Mouse (Mus musculus): Measurements from ENCODE around the gene Kansl3.

Kansl3 gene

DNA sequence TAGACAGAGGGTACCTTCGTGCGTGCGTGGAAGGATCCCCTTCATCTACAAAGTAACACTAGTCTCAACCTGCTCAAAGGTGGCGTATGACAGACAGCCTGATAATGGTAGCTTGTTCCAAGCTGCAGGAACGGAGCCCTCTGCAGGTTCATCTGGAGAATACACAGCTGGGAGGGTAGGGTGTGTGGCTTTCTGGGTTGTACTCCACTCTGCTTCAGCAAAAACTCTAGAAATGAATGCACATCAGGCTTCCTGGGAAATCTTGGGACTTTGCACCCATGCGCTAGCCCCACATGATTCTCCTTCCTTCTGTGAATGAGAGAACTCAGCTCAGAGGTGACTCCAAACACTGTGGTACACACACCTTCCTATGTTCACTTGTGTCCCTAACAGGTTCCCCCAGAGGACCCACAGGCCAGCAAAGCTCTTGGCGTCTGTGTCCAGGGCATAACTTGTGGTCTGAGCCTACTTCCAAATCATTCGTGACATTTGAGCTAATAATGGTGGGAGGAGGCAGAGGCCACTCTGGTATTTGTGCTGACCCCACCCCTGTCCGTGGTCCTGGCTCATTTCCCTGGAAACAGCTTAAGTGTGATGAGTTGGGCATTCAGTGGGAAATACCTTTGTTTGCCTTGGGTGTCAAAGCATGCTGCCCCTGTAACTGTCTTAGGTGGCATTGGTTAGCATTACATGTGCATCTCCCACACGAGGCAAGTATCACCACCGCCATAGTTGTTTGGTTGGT, 47.0 kb downstream of the Kansl3 start:
- in situ Hi-C loops (cut with MboI, MseI) = no loop called here

DNA sequence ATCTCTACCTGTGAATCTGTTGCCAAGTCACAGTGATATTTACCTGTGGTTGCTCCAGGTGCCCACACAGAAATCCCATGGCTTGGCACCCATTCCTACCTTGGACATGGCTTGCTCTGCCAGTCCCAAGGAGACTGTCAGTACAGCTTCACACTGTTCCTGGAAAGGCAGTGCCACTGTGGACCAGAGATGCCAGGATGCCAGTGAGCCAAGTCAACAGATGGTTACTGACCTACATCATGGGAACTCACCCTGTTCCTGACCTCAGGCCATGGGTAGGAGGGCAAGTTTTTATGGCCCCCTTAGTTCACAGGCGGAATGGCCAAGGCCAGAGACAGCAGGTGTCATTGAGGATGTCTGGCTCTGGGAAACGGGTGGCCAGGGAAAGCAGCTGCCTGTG, 47.8 kb downstream of the Kansl3 start:
- in situ Hi-C loops (cut with MboI, MseI) = no loop called here

DNA sequence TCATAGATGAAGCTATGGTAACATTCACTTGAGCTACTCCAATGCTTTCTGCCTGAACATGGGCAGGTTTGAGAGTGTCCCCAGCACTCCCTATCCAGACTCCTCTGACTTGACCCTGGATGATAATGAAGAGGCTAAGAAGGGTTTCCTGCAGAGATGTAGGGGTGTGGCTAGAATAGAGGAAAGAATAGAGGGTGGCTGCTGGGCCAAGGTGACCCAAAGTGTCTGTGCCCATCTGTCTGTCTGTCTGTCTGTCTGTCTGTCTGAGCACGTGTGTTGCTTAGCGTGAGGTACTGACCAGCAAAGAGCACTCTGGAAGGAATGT, 53.2 kb downstream of the Kansl3 start:
- in situ Hi-C loops (cut with MboI, MseI) = no loop called here

GRCm38 (mm10) chr1:36314959-36315775, 53.8 kb downstream of the Kansl3 start:
- in situ Hi-C loops (cut with MboI, MseI) = no loop called here

DNA sequence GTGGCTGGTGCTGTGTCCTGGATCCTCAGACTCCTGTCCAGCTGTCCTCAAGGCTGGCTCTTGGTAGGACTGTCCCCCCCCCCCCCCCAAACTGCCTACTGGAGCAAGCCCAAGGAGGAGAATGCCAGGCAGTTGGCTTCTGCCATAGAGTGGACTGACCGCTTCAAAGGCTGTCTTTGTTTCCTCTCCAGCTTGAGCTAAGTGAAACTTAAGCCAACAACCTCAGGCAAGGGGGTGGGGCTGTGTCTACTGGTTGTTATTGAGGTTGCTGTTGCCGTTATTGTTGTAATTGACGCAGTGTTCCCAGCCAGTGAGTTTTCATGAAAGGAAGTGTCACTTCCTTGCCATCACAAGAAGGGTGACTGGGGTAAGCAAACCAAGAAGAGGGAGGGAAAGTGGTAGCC, 59.5 kb downstream of the Kansl3 start:
- in situ Hi-C loops (cut with MboI, MseI) = no loop called here

DNA sequence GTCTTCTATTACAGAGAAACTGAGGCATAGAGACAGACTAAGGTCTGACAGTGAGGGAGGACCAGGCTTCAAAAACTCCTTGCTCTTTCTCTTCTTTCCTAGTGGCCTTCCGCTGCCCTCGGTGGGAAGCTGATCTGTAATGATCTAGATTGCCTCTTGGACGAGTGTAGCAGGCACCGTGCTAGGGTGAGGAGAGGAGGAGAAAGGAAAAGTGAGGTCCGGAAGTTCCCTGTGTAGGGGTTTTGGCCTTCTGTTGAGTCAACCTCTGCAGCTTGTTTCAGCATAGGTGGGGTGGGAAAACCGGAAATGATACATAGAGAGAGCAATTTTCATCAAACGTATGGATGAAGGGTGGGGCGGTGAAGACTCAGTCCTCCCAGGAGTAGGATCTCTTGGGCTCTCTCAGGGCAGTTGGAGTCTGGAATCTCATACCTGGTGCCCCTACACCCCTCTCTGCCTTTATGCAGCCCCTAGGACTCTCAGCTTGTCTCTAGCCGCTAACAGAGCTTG, 60.0 kb downstream of the Kansl3 start:
- in situ Hi-C loops (cut with MboI, MseI) = no loop called here

DNA sequence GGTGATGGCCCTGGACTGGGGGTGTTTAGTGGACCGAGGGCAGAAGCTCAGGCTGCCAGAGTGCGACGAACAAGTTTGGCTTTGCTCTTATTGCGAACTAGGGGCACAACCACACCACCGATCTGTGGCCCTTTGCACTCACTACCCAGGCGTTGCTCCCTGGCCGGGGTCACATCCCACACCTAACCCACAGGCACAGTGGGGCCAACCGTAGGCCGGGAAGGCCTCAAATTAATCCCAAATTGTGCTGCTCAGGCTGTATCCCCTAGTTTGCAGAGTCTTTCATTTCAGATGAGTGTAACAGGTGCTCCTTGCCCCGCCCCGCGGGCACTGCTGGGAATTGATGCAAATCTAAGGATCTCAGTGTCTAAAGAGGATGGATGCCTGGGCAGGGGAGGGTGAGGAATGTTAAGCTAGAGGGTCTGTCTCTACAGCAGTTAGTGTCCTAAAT, 60.5 kb downstream of the Kansl3 start:
- in situ Hi-C loops (cut with MboI, MseI) = no loop called here

- in situ Hi-C loops (cut with MboI, MseI) = no loop called here
Observed at GRCm38 (mm10) chr1:36307495-36308280, 61.3 kb downstream of the Kansl3 start, which contains the start of gene Arid5a. Gene Arid5a (plus strand): TSS chr1:36307733.

DNA sequence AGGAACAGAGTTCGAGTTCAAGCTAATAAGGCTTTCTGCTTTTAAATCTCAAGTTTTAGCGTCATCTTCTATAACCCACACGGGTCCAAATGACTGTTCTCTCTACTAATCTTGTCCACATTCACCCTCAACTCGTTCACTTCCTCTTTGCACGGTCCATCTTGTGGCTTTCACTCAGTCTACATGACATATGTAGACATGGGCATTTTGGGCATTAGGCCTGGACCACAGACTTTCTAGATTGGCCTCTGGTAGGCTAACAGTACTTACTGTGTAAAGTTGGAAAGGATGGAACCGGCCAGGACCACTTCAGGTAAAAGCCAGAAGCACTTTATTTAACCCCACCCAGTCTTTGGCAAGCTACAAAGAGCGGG, 61.9 kb downstream of the Kansl3 start:
- in situ Hi-C loops (cut with MboI, MseI) = no loop called here

DNA sequence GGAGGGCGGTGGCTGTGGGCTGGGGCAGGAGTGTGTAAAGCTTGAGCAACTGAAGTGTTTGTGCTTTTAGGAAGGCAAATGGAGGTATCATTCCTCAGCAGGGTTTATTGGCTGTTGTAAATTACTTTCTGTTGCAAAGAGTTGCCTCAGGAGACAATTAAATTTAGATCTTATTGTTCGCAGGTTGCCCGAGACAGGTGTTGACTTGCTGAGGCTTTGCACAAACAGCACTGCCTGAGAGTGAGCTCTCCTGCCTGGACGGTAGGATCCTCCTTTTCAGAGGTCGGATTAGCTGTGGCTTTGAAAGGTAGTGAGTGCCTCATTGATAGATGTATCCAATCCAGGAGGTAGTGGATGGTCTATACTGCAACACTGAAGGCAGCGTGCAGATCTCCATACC, 62.9 kb downstream of the Kansl3 start:
- in situ Hi-C loops (cut with MboI, MseI) = no loop called here

GRCm38 (mm10) chr1:36304764-36305163, 64.2 kb downstream of the Kansl3 start:
- in situ Hi-C loops (cut with MboI, MseI) = no loop called here

GRCm38 (mm10) chr1:36303381-36304320, 65.3 kb downstream of the Kansl3 start:
- in situ Hi-C loops (cut with MboI, MseI) = no loop called here

DNA sequence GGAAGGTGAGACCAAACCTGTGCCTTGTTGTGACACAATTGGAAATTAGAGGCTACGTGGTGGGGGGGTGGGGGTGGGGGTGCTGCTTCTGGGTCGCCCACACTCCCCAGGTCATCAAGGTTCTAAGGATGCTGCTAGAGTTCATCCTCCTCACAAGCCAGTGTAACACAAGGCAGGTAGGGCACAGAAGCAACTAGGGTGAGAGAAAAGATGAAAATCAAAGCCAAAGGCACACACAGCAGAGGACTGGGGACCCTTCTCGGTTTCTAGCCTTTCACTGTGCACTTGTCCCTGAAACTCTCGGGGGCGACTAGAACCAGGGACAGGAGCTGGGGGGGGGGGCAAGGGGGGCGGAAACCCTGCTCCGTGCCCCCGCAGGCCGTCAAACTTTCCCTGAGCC, 66.0 kb downstream of the Kansl3 start:
- in situ Hi-C loops (cut with MboI, MseI) = no loop called here

- in situ Hi-C loops (cut with MboI, MseI) = no loop called here
Observed at GRCm38 (mm10) chr1:36302273-36302672, 66.7 kb downstream of the Kansl3 start.

GRCm38 (mm10) chr1:36300486-36300885, 68.5 kb downstream of the Kansl3 start:
- in situ Hi-C loops (cut with MboI, MseI) = no loop called here

DNA sequence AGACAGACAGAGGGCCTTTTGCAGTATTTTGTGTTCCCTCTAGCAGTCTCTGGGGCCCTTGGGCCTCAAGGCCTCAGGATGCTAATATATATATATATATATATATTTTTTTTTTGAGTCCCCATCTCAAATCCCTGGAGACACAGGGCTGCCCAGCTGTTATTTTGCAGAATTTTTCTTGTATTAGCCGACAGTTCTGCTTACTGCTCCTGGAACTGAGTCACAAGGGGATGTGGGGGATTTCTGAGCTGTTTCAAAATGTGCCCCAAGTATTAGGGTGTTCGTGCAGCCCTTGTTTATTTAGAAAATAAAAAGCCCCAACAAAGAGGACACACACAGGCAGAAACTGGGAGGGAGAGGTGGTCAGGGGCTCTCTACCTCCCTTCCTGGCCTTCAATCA, 69.3 kb downstream of the Kansl3 start:
- in situ Hi-C loops (cut with MboI, MseI) = loop anchor here in 1 of 2 experiments (25.0 kb wide), 1 partner anchor 1462 kb away; the partner anchor contains the start of genes Fam168b and Plekhb2

DNA sequence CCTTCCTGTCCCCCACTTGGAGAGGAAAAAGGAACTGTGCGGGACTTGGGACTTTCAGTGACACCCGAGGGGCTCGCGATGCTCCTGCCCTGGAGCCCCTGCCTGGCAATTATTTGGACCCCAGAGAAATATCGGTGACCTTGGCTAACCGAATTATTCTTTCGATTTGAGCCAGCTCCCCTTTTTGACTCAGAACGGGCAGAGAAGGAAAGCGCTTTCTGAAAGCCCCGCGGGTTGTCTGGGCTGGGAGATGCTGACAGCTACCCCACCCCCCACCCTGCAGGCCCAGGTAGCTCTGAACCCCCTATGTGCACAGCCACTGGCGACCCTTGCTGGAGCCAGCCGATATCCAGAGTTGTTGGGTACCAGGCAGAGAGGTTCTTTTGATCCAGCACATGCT, 69.9 kb downstream of the Kansl3 start:
- in situ Hi-C loops (cut with MboI, MseI) = loop anchor here in 1 of 2 experiments (25.0 kb wide), 1 partner anchor 1462 kb away; the partner anchor contains the start of genes Fam168b and Plekhb2

DNA sequence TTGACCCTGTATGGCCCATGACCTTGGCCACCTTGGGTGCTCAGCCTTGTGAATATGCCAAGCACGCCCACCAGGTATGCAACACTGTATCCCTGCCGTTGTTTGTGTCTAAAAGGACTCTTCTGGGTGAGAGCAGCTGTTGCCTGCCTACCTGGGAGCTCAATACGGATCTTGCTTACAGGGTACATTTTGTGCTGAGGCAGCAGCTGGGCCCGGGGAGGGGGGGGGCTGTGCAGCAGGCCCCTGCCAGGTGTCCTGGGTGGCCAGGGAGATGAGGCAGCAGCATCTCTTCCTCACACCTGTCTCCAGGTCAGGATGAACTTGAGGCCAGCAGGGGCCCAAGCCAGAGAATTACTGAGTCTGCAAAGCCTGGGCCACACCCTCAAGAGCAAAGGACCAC, 70.9 kb downstream of the Kansl3 start:
- in situ Hi-C loops (cut with MboI, MseI) = loop anchor here in 1 of 2 experiments (25.0 kb wide), 1 partner anchor 1461 kb away; the partner anchor contains the start of genes Fam168b and Plekhb2

DNA sequence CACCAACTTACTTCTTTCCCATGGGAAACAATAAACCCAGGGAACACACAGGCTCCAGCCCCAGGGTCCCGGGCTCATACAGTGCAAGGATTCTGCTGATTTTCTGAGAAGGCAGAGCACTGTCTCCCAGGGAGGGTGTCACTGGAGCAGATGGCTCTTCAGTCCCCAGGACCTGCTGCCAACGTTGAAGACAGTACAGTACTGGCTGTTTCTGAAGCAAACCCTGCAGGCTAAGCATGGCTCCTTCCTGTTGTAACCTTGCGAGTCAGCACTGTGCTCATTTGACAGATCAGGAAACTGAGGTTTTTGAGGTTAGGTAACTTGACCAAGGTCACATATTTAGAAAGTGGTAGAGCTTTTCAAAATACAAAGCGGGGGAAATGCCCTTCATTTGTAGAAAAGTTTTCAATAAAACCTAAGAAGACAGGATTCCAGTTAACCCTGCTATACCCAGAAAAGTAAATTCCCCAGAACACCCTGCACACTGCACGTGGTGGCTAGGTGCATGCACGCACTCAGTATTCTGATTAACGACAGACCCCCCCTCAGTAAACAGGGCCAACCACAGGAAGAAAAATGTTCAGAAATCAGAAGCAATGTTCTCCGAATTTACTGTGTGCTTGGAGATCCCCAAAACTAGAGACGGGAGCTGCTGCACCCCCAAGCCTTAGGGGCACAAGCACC, 72.4 kb downstream of the Kansl3 start:
- in situ Hi-C loops (cut with MboI, MseI) = loop anchor here in 1 of 2 experiments (25.0 kb wide), 1 partner anchor 1459 kb away; the partner anchor contains the start of genes Fam168b and Plekhb2

DNA sequence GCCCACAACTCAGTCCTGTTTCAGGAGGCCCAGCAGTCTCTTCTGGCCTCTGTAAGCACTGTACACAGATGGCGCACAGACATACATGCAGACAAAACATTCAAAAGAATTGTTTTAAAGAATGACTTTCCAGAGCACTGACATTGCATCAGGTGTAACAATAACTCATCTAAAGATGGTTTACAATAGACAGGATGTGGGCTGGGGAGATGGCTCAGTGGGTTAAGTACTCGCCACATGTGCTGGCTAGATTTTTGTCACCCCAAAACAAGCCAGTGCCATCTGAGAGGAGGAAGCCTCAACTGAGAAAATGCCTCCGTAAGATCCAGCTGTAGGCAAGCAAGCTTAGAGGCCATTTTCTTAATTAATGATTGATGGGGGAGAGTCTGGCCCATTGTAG, 74.6 kb downstream of the Kansl3 start:
- in situ Hi-C loops (cut with MboI, MseI) = loop anchor here in 1 of 2 experiments (25.0 kb wide), 1 partner anchor 1457 kb away; the partner anchor contains the start of genes Fam168b and Plekhb2

Measured in T-helper 17 cell (primary cell).